Mouse (Mus musculus): Measurements from ENCODE around the gene Dusp23. TPM values are rescaled to one million over a fixed set of nuclear protein-coding genes. Genes with fewer than 3 reads are reported as not detected.

Dusp23 gene
- polyA plus RNA-seq, 1 experiment, result 0.89 TPM

DNA sequence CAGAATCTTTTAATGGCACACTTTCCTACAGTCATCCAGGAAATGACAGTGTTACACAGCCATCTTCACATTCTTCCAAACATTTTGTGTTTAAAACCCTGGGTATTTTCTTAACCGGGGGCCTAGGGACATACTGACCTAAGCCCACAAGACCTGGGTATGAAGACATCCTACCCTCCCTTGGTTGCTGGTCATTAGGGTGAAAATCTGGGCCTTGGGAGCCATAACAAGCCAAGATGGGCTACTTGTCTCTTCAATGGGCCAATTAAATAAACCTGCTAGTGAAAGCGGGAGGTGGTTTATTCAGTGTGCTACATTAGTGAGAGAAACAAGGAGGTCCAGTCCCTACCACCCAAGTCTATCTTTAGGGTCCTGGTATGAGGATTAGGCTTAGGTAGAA is 1.4 kb upstream of the Dusp23 start:
- Histone ChIP-seq H3K36me3 (ENCODE audit: control insufficient read depth, insufficient read depth) (no peaks in the 10 kb centered on the region), H3K79me3 (ENCODE audit: low read depth) (no peaks in the 10 kb centered on the region), H3K79me2 (ENCODE audit: control insufficient read depth, insufficient read depth) (no peaks in the 10 kb centered on the region), H3K4me3 (ENCODE audit: insufficient read depth, poor library complexity, severe bottlenecking) (no peak overlapping the region), H3ac (ENCODE audit: control insufficient read depth, insufficient read length, low read depth) (no peak overlapping the region), H3K27me3 (ENCODE audit: control insufficient read depth, insufficient read depth, insufficient read length) (no peaks in the 10 kb centered on the region)
- TF ChIP-seq CEBPB (IDR thresholded peaks at IDR 0.05; ENCODE audit: low read depth), result no peak
- no peak for TF ChIP-seq CTCF (IDR thresholded peaks at IDR 0.05; ENCODE audit: control insufficient read depth, insufficient read depth, insufficient read length)
- TF ChIP-seq MAX (IDR thresholded peaks at IDR 0.05), result no peak
- no peak for TF ChIP-seq MYOG (IDR thresholded peaks at IDR 0.05; ENCODE audit: control insufficient read depth, extremely low read depth, insufficient read length)
- no peak for TF ChIP-seq USF1 (IDR thresholded peaks at IDR 0.05; ENCODE audit: low read depth)
- no peak for TF ChIP-seq MYOD1 (IDR thresholded peaks at IDR 0.05; ENCODE audit: control insufficient read depth, insufficient read length, low read depth)
- TF ChIP-seq FOSL1 (IDR thresholded peaks at IDR 0.05; ENCODE audit: insufficient read depth, low read length, poor library complexity, severe bottlenecking), result no peak

DNA sequence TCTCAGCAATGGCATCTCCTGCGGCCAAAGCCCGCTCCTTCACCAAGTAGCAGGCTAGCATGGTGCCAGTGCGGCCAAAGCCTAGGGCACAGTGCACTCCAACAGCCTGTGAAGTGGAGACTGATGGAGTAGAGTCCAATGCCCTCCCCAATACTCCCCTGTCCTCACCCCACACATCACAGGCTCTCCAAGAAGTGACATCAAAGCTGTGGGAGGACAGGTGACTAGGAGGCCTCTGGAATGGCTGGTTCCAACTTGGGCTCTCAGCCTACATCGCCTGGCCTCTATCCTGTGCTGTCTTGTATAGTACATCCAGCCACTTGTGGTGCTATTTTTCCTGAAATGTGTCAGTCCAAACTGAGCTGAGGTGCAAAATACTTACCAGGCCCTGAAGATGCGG is 1.0 kb downstream of the Dusp23 start:
- no peaks in the 10 kb centered on the region for H3K36me3 ChIP-seq (ENCODE audit: control insufficient read depth, insufficient read depth)
- H3K4me3 ChIP-seq (ENCODE audit: insufficient read depth, poor library complexity, severe bottlenecking), result no peak overlapping the region
- H3K79me3 ChIP-seq (ENCODE audit: low read depth), result no peaks in the 10 kb centered on the region
- no peak for TF ChIP-seq MAX (IDR thresholded peaks at IDR 0.05)
- no peak for TF ChIP-seq USF1 (IDR thresholded peaks at IDR 0.05; ENCODE audit: low read depth)
- TF ChIP-seq MYOG (IDR thresholded peaks at IDR 0.05; ENCODE audit: control insufficient read depth, extremely low read depth, insufficient read length), result no peak
- TF ChIP-seq CEBPB (IDR thresholded peaks at IDR 0.05; ENCODE audit: low read depth), result no peak
- no peak for TF ChIP-seq FOSL1 (IDR thresholded peaks at IDR 0.05; ENCODE audit: insufficient read depth, low read length, poor library complexity, severe bottlenecking)
- TF ChIP-seq MYOD1 (IDR thresholded peaks at IDR 0.05; ENCODE audit: control insufficient read depth, insufficient read length, low read depth), result no peak
- TF ChIP-seq CTCF (IDR thresholded peaks at IDR 0.05; ENCODE audit: control insufficient read depth, insufficient read depth, insufficient read length), result no peak
- no peaks in the 10 kb centered on the region for H3K27me3 ChIP-seq (ENCODE audit: control insufficient read depth, insufficient read depth, insufficient read length)
- no peaks in the 10 kb centered on the region for H3K79me2 ChIP-seq (ENCODE audit: control insufficient read depth, insufficient read depth)
- no peak overlapping the region for H3ac ChIP-seq (ENCODE audit: control insufficient read depth, insufficient read length, low read depth)

DNA sequence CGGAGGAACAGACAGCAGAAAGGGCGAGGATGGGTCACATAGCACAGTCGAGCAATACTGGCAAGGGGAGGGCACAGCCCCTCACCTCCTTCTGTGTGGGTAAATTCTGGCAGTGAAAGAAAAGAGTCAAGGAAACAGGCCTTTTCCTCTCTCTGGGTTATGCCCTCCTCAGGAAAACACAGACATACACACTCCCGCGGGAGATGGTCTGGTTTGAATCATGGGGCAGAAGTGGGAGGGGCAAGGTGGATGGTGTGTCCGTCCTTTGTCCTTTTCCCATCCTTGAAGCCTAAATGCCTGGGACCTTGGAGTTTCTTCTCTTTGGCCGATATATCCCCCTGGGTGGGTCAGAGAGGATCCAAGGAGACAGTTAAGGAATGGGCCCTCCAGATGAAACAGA is 2.9 kb downstream of the Dusp23 start:
- Histone ChIP-seq H3ac (ENCODE audit: control insufficient read depth, insufficient read length, low read depth) (no peak overlapping the region), H3K79me3 (ENCODE audit: low read depth) (no peaks in the 10 kb centered on the region), H3K4me3 (ENCODE audit: insufficient read depth, poor library complexity, severe bottlenecking) (no peak overlapping the region), H3K27me3 (ENCODE audit: control insufficient read depth, insufficient read depth, insufficient read length) (no peaks in the 10 kb centered on the region), H3K79me2 (ENCODE audit: control insufficient read depth, insufficient read depth) (no peaks in the 10 kb centered on the region), H3K36me3 (ENCODE audit: control insufficient read depth, insufficient read depth) (no peaks in the 10 kb centered on the region)
- TF ChIP-seq CTCF (IDR thresholded peaks at IDR 0.05; ENCODE audit: control insufficient read depth, insufficient read depth, insufficient read length) (no peak), FOSL1 (IDR thresholded peaks at IDR 0.05; ENCODE audit: insufficient read depth, low read length, poor library complexity, severe bottlenecking) (no peak), MYOG (IDR thresholded peaks at IDR 0.05; ENCODE audit: control insufficient read depth, extremely low read depth, insufficient read length) (no peak), MYOD1 (IDR thresholded peaks at IDR 0.05; ENCODE audit: control insufficient read depth, insufficient read length, low read depth) (no peak), CEBPB (IDR thresholded peaks at IDR 0.05; ENCODE audit: low read depth) (no peak), USF1 (IDR thresholded peaks at IDR 0.05; ENCODE audit: low read depth) (no peak), MAX (IDR thresholded peaks at IDR 0.05) (no peak)

DNA sequence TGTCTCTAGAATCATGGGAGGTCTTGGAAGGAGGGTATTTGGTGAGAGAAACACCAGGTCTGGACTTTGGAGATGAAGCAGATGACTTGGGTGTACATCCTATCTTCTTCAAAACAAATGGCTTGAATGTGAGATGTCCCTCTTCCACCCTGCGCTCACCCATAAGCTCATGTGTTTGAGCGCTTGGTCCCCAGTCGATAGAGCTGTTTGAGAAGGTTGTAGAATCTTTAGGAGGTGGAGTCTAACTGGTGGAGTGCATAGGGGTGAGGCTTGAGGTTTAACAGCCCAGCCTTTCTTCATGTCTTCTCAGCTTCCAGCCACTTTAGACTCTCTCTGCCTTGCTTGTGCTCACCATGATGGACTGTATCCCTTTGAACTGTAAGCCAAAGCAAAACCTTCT is 6.5 kb downstream of the Dusp23 start:
- TF ChIP-seq FOSL1 (IDR thresholded peaks at IDR 0.05; ENCODE audit: insufficient read depth, low read length, poor library complexity, severe bottlenecking) (no peak), MYOD1 (IDR thresholded peaks at IDR 0.05; ENCODE audit: control insufficient read depth, insufficient read length, low read depth) (no peak), CEBPB (IDR thresholded peaks at IDR 0.05; ENCODE audit: low read depth) (no peak), CTCF (IDR thresholded peaks at IDR 0.05; ENCODE audit: control insufficient read depth, insufficient read depth, insufficient read length) (no peak), MAX (IDR thresholded peaks at IDR 0.05) (no peak), MYOG (IDR thresholded peaks at IDR 0.05; ENCODE audit: control insufficient read depth, extremely low read depth, insufficient read length) (no peak), USF1 (IDR thresholded peaks at IDR 0.05; ENCODE audit: low read depth) (no peak)
- Histone ChIP-seq H3K36me3 (ENCODE audit: control insufficient read depth, insufficient read depth) (no peaks in the 10 kb centered on the region), H3K79me2 (ENCODE audit: control insufficient read depth, insufficient read depth) (no peaks in the 10 kb centered on the region), H3K27me3 (ENCODE audit: control insufficient read depth, insufficient read depth, insufficient read length) (no peaks in the 10 kb centered on the region), H3ac (ENCODE audit: control insufficient read depth, insufficient read length, low read depth) (no peak overlapping the region), H3K4me3 (ENCODE audit: insufficient read depth, poor library complexity, severe bottlenecking) (no peak overlapping the region), H3K79me3 (ENCODE audit: low read depth) (no peaks in the 10 kb centered on the region)

DNA sequence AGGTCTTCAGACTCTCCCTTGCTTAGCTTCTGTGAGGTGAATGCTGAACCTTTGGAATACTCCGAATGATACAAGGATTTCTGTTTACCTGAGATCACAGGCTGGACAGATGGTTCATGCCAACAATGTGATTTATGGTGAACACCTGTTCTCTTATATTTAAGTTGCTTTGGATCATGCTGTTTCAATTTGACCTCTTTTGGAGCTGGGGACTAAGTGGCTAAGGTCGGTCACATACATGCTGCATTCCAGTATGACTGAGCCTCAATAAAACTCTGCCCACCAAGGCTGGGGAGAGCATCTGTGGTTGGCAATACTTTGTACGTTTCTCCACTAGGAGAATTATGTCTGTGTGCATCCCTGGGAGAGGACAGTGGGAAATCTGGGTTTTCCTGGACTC is 8.7 kb downstream of the Dusp23 start:
- Histone ChIP-seq H3K79me2 (ENCODE audit: control insufficient read depth, insufficient read depth) (no peaks in the 10 kb centered on the region), H3K79me3 (ENCODE audit: low read depth) (no peaks in the 10 kb centered on the region), H3K27me3 (ENCODE audit: control insufficient read depth, insufficient read depth, insufficient read length) (no peaks in the 10 kb centered on the region), H3K36me3 (ENCODE audit: control insufficient read depth, insufficient read depth) (no peaks in the 10 kb centered on the region), H3K4me3 (ENCODE audit: insufficient read depth, poor library complexity, severe bottlenecking) (no peak overlapping the region), H3ac (ENCODE audit: control insufficient read depth, insufficient read length, low read depth) (no peak overlapping the region)
- TF ChIP-seq CEBPB (IDR thresholded peaks at IDR 0.05; ENCODE audit: low read depth) (no peak), FOSL1 (IDR thresholded peaks at IDR 0.05; ENCODE audit: insufficient read depth, low read length, poor library complexity, severe bottlenecking) (no peak), USF1 (IDR thresholded peaks at IDR 0.05; ENCODE audit: low read depth) (no peak), CTCF (IDR thresholded peaks at IDR 0.05; ENCODE audit: control insufficient read depth, insufficient read depth, insufficient read length) (no peak), MAX (IDR thresholded peaks at IDR 0.05) (no peak), MYOD1 (IDR thresholded peaks at IDR 0.05; ENCODE audit: control insufficient read depth, insufficient read length, low read depth) (no peak), MYOG (IDR thresholded peaks at IDR 0.05; ENCODE audit: control insufficient read depth, extremely low read depth, insufficient read length) (no peak)

DNA sequence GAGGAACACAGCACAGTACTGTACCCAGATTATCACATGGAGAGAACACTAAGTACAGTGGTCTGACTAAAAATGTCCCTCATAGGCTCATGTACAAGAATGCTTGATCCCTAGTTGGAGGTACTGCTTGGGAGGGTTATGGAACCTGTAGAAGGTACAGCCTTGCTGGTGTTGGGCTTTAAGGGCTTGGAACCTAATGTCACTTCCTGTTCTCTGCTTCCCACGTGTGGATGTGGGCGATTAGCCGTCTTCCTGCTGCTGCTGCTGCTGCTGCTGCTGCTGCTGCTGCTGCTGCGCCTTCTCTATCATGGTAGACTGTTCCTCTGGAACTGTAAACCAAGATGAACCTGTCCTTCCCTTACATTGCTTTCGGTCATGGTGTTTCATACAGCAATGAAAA is 9.2 kb downstream of the Dusp23 start:
- H3K4me3 ChIP-seq (ENCODE audit: insufficient read depth, poor library complexity, severe bottlenecking), result no peak overlapping the region
- H3K36me3 ChIP-seq (ENCODE audit: control insufficient read depth, insufficient read depth), result no peaks in the 10 kb centered on the region
- no peak for TF ChIP-seq MYOD1 (IDR thresholded peaks at IDR 0.05; ENCODE audit: control insufficient read depth, insufficient read length, low read depth)
- H3K79me2 ChIP-seq (ENCODE audit: control insufficient read depth, insufficient read depth), result no peaks in the 10 kb centered on the region
- no peaks in the 10 kb centered on the region for H3K79me3 ChIP-seq (ENCODE audit: low read depth)
- no peaks in the 10 kb centered on the region for H3K27me3 ChIP-seq (ENCODE audit: control insufficient read depth, insufficient read depth, insufficient read length)
- no peak overlapping the region for H3ac ChIP-seq (ENCODE audit: control insufficient read depth, insufficient read length, low read depth)

All from C2C12 (cell line).